In the genomic region with DNA sequence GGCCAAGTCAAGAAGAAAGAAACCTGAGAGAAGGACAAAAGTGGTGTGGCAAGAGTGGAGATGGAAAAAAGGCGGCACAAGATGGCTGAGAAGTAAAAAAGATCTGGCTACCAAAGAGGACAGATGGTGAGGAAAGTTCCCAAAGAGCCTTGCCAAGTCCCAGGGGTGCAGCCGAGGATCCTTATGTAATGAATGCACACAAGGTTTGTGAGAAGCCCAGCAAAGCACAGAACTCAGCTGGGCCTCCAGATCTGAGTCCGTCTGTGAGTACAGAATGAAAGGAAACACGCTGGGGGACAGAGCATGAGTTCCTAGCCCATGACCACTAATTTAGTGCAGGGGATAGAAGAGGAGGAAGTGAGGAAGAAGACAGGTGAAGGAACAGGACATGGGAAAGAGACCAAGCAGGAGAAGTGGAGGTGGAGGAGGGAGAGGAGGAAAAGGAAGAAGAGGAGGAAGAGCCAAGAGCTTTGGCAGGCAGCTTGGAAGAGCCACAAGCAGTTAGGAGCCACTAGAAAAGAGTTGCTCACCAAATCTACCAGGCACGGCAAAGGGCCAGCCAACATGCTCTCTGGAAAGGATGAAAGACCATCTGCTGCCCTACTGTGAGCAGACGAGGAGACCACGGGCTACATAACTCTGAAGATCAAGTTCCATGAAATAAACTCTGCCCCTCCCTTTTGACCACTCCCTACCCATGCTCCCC, we compare ENCODE assay signal across 19 mouse cellular contexts. TPM values are rescaled to one million over a fixed set of nuclear protein-coding genes. Genes with fewer than 3 reads are reported as not detected.
DNase-seq lines count a peak whose midpoint lies in the region; ATAC-seq lines count a peak whose summit lies in the region.
"Had no signal": no experiment of that assay in that cellular context is flagged by ENCODE, and none has a peak within 500 bp of the region (broad histone marks: within the 10 kb centered on the region; RNA-seq: fewer than 3 reads in every experiment).

No protein-coding gene starts in this region.

- no peaks in the 10 kb centered on the region for H3K9me3 ChIP-seq in liver, embryonic 11.5 days (ENCODE audit: control insufficient read depth, low read length)
- H3K9me3 ChIP-seq: hindbrain, embryonic 15.5 days; limb, embryonic 13.5 days had no signal

- H3K4me1 ChIP-seq in liver, embryonic 11.5 days (replicated peaks; ENCODE audit: control insufficient read depth, insufficient read depth, low read length) = no peaks in the 10 kb centered on the region
- H3K4me1 ChIP-seq: hindbrain, embryonic 15.5 days had no signal

- H3K36me3 ChIP-seq in liver, embryonic 11.5 days (ENCODE audit: control insufficient read depth, insufficient read depth, low read length) = no peaks in the 10 kb centered on the region
- H3K36me3 ChIP-seq: hindbrain, embryonic 15.5 days; limb, embryonic 13.5 days had no signal

- DNase-seq in layer of hippocampus, adult 8-10 months (ENCODE audit: low spot score in 2 of 2) = peak; percentile 27 to 36
- no peak for DNase-seq in layer of hippocampus, postnatal 36 days
- DNase-seq in cerebellum, adult 18-20 months = peak; percentile 62 to 72
- DNase-seq in cerebellum, postnatal 25 days = peak; percentile 64 to 68
- DNase-seq in right cerebral cortex, postnatal 25 days = peak; percentile 42
- DNase-seq in liver, embryonic 11.5 days (ENCODE audit: low spot score) = no peak
- DNase-seq in gastrocnemius, postnatal 4 days (ENCODE audit: low spot score in 2 of 2) = no peak
- DNase-seq in thymus, adult 18-20 months = no peak
- DNase-seq: embryo, embryonic 11 days; heart, adult 2 months; heart, postnatal 10 days; kidney, adult 18-20 months; kidney, postnatal 25 days; lung, embryonic 14.5 days; thymus, postnatal 4 days had no signal

- no peak overlapping the region for H3K4me2 ChIP-seq in liver, embryonic 11.5 days
- H3K4me2 ChIP-seq: hindbrain, embryonic 15.5 days; limb, embryonic 13.5 days; lung, embryonic 14.5 days had no signal

- no peak for ATAC-seq in liver, embryonic 11.5 days (replicated peaks; ENCODE audit: low FRiP score)
- ATAC-seq: midbrain, embryonic 16.5 days had no signal

- H3K4me3 ChIP-seq in liver, embryonic 11.5 days (ENCODE audit: low read depth, low read length) = no peak overlapping the region
- H3K4me3 ChIP-seq: heart, adult 2 months; hindbrain, embryonic 15.5 days; limb, embryonic 13.5 days had no signal

- H3K27me3 ChIP-seq in liver, embryonic 11.5 days (replicated peaks; ENCODE audit: control insufficient read depth, insufficient read depth, low read length) = no peaks in the 10 kb centered on the region
- H3K27me3 ChIP-seq: hindbrain, embryonic 15.5 days; limb, embryonic 13.5 days had no signal

- H3K27ac ChIP-seq in liver, embryonic 11.5 days (ENCODE audit: low read depth, low read length) = no peak overlapping the region
- H3K27ac ChIP-seq: heart, adult 2 months; hindbrain, embryonic 15.5 days; limb, embryonic 13.5 days had no signal

- 75% methylated on average over 7 of the region's 7 CpGs for WGBS in liver, embryonic 11.5 days

- H3K9ac ChIP-seq in liver, embryonic 11.5 days (ENCODE audit: low read depth, low read length) = no peak overlapping the region
- H3K9ac ChIP-seq: hindbrain, embryonic 15.5 days; limb, embryonic 13.5 days; lung, embryonic 14.5 days had no signal

RNA-seq across cellular contexts. Expression of a gene that starts 3.6 kb away (rescaled TPM):
- under 1 TPM in 3 of 4 experiments, not detected in 1; 0.12 to 0.30 (median 0.23) TPM for total RNA-seq in layer of hippocampus, adult 8-10 months (2022)
- total RNA-seq in layer of hippocampus, postnatal 36 days (2021) = 1 to 10 TPM in 1 of 2 experiments, under 1 TPM in 1; 0.35 to 1.4 TPM
- polyA plus RNA-seq in liver, embryonic 11.5 days (2014; fragmentation: Nextera tagmentation; extraction: Ambion mirVana) = 0.29 and 0.40 TPM in 2 replicates
- total RNA-seq in gastrocnemius, postnatal 4 days (2021) = 1 to 10 TPM; 1.5 to 4.0 TPM
- total RNA-seq: megakaryocyte, adult 5-6 weeks had no signal

RNA-seq across cellular contexts. Expression of a gene that starts 41.3 kb away (rescaled TPM):
- total RNA-seq in layer of hippocampus, adult 8-10 months (2022) = 1 to 10 TPM; 1.4 to 4.4 (median 2.6) TPM
- 1 to 10 TPM; 1.5 TPM for total RNA-seq in layer of hippocampus, postnatal 36 days (2021)
- 11.5 and 15.5 TPM in 2 replicates for polyA plus RNA-seq in liver, embryonic 11.5 days (2014; fragmentation: Nextera tagmentation; extraction: Ambion mirVana)
- 1 to 10 TPM; 1.5 to 1.8 TPM for total RNA-seq in gastrocnemius, postnatal 4 days (2021)

Comparison
In these comparisons a context has a peak if more than half of its experiments do, and no peak if none do; other contexts are left out.
1. DNase-seq: peak in layer of hippocampus, adult 8-10 months (2 of 2), cerebellum, adult 18-20 months (2 of 2), cerebellum, postnatal 25 days (2 of 2) and right cerebral cortex, postnatal 25 days (single experiment); none in layer of hippocampus, postnatal 36 days (0 of 2), liver, embryonic 11.5 days (single experiment), gastrocnemius, postnatal 4 days (0 of 2) and thymus, adult 18-20 months (0 of 2).